Mouse (Mus musculus) gonadal fat pad, adult 2 months (tissue): Measurements from ENCODE around the gene Eaf2. TPM values are rescaled to one million over a fixed set of nuclear protein-coding genes. Genes with fewer than 3 reads are reported as not detected.

Source experiments
- DNase-seq: peaks from one replicate; pipeline ENCODE4 v3.0.0-alpha.2; 2012; ENCODE audit warnings: low read depth
- polyA plus RNA-seq: library from polyadenylated mRNA; depleted of rRNA; stranded (reverse); fragments of >200 nt; gene quantifications from 2 replicates; pipeline ENCODE4 v1.2.3, GENCODE M21; 2012; rRNA removed

Gene Eaf2
- polyA plus RNA-seq: 0.65 and 1.0 TPM in 2 replicates

- peak; percentile 99 for DNase-seq
Observed at GRCm38 (mm10) chr16:36874583-36875275, at the start of gene Eaf2, which contains the start of gene Golgb1. Gene Eaf2, minus strand, starts transcription at chr16:36875003. Gene Golgb1, plus strand, starts transcription at chr16:36875140.

DNA sequence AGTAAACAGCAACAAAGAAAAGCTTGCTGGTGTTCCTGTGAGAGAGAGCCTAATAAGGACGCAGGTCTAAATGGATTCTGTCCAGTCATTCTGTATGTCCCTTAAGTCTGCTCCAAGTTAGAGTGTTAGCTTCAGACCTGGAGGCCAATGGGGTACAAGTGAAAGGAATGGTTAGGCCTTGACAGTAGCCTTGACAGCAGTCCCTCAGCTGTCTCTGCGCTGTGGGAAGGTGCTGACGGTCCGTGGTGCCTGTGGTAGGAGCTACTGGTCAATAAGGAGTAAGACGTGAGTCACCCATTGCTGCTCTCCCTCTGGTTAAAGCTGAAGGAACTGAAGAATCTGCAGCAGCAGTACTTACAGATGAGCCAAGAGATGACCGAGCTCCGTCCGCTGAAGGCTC, 49.5 kb upstream of the Eaf2 start:
- DNase-seq: no peak

GRCm38 (mm10) chr16:36921980-36922379, 47.2 kb upstream of the Eaf2 start:
- DNase-seq: no peak

DNA sequence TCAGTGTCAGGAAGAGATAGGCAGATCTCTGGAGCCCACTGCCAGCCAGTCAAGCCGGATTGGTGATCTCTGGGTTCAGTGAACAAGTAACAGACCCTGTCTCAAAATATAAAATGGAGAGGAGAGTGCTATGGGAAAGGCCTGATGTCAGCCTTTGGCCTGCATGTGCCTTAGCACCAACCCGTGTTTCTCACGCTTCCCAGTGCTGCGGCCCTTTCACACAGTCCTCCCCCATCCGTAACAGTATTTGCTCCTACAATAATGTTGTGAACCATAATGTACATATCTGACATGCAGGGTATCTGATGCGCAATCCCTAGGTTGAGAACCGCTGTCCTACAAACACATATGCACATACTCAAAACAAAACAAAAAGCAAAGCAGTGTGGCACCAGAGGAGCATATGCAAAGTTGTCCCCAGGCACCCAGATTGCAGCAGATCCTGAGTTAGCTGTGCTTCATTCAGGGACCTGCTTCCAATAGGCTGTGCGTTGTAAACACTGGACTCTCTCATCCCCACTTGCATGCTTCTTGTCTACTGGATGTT, 46.3 kb upstream of the Eaf2 start:
- DNase-seq: no peak

DNA sequence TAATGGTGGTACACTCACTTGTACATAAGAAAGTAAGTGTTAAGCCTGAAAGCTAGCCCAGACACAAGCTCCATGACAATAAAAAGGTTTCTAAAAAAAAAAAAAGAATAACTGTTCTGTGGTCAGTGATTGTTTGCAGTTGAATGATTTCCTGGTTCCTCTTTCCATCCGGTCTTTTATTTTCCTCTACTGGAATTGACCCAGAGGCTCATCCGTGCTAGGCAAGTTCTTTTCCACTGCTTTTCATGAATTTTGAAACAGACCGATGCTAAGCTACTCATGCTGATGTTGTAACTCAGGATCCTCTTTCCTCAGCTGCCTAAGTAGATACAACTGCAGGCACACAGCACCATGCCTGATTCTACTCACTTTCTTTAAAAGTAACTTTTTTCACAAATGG, 45.6 kb upstream of the Eaf2 start:
- no peak for DNase-seq

GRCm38 (mm10) chr16:36918505-36918904, 43.7 kb upstream of the Eaf2 start:
- no peak for DNase-seq

DNA sequence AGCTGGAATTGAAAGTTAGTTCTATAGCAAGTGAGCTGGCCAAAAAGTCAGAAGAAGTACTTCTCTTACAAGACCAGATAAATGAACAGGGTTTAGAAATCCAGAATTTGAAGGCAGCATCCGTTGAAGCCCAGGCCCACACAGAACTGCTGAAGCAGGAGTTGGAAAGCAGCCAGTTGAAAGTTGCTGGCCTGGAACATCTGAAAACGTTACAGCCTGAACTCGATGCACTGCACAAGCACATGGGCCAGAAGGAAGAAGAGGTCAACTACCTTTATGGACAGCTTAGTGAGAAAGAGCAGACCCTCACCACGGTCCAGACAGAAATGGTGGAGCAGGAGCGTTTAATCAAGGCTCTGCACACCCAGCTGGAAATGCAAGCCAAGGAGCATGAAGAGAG, 39.4 kb upstream of the Eaf2 start:
- no peak for DNase-seq

- no peak for DNase-seq
Observed at GRCm38 (mm10) chr16:36912311-36912710, 37.5 kb upstream of the Eaf2 start.

GRCm38 (mm10) chr16:36911909-36912308, 37.1 kb upstream of the Eaf2 start:
- DNase-seq: no peak

GRCm38 (mm10) chr16:36903156-36903555, 28.4 kb upstream of the Eaf2 start:
- no peak for DNase-seq

- DNase-seq: no peak
Observed at GRCm38 (mm10) chr16:36896712-36897111, 21.9 kb upstream of the Eaf2 start.

- no peak for DNase-seq
Observed at GRCm38 (mm10) chr16:36893317-36893716, 18.5 kb upstream of the Eaf2 start.

DNA sequence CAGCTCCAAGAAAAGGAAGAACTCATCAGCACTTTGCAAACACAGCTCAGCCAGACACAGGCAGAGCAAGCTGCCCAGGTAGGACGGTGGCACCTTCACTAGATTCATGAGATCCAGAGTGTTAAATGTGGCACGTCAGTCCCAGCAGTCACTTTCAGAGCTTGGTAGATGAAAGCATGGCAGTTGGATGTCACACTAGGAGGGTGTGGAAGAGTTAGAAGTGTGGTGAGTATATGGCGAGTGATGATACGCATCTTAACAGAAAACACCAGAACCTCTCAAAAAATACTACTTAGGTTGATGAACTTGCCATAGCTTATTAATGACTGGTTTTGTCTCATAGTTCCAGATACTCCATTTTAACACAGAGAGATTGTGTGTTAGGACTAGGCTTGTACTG, 16.6 kb upstream of the Eaf2 start:
- no peak for DNase-seq

- DNase-seq: no peak
Observed at GRCm38 (mm10) chr16:36890559-36890958, 15.8 kb upstream of the Eaf2 start.

DNA sequence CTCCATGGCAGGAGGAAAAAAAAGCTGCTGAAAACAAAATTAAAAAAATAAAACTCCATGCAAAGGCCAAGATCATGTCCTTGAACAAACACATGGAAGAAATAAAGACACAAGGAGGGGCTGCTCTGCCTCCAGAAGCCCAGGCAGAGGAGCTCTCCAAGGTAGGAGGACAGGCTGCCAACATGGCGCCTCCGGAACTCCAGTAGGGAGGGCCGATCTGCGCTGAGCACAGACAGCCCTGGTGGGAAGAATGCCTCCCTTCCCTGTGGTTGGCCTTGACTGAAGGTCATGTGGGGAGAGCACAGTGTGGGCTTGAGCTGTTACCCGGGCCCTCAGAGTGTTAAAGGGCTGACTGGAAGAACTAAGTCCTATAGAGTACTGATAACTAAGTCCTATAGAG, 12.7 kb upstream of the Eaf2 start:
- DNase-seq: no peak

- DNase-seq: no peak
Observed at GRCm38 (mm10) chr16:36885912-36886311, 11.1 kb upstream of the Eaf2 start.

DNA sequence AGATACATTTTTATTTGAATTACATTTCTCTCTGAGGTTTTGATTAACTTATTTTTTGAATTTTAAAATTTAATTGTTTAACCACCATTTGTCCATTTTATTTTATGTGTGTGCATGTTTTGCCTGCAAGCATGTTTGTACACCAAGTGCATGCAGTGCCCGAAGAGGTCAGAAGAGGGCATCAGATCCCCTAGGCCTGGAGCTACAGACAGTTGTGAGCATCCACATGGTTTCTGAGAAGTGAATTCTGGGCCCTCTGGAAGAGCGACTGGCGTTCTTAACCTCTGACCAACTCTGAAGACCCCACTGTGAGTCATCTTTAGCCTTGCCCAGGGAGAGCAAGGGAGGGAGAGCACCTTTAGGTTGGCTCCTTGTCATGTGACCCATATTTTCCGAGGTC, 10.1 kb upstream of the Eaf2 start:
- no peak for DNase-seq

GRCm38 (mm10) chr16:36882737-36883343, 8.0 kb upstream of the Eaf2 start:
- DNase-seq: no peak

GRCm38 (mm10) chr16:36877316-36877715, 2.5 kb upstream of the Eaf2 start:
- DNase-seq: no peak

DNA sequence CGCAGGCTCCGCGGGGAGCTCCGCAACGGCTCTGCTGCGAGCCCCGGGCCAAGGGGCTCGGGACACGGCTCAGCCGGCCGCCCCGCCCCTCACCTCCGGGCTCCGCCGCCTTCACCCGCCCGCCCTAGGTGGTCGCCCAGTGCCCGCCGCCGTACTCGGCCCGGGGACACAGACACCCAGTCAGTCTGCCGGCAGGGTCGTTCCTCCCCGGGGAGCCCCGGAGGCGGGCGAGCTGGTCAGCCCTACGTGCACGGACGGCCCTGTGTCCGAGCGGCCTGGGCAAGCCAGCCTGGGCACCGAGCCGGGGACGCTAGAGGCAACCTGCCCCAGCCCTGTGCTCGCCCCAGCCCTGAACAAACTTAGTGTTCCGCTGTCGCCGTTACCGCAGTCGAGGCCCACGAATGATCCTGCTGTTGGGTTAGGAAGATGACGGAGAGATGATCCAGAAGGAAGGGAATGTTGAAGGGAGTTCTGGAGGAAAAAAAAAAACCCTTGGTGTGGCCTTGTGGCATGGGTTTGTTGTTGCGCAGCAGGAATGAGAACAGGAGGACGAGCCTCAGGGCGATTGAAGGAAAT, 561 bp upstream of the Eaf2 start:
- DNase-seq: no peak

GRCm38 (mm10) chr16:36869442-36869841, 5.4 kb downstream of the Eaf2 start:
- DNase-seq: no peak

- DNase-seq: no peak
Observed at GRCm38 (mm10) chr16:36863585-36863984, 11.2 kb downstream of the Eaf2 start.

- no peak for DNase-seq
Observed at GRCm38 (mm10) chr16:36851202-36851601, 23.6 kb downstream of the Eaf2 start.
